Mouse (Mus musculus) adrenal gland, adult 2 months (tissue): ENCODE data around the gene Celsr1. TPM values are rescaled to one million over a fixed set of nuclear protein-coding genes. Genes with fewer than 3 reads are reported as not detected.

ENCODE experiments used
- DNase-seq: peaks from one replicate; pipeline ENCODE4 v3.0.0; 2021
- long read RNA-seq: library from polyadenylated mRNA; stranded (forward); transcript quantifications from one replicate; pipeline ENCODE4 v2.0.0, GENCODE M21; 2021
- polyA plus RNA-seq: library from polyadenylated mRNA; depleted of rRNA; stranded (reverse); fragments of >200 nt; gene quantifications from 2 replicates; pipeline ENCODE4 v1.2.3, GENCODE M21; 2012; rRNA removed
- total RNA-seq, 2 experiments: library from RNA; stranded (reverse); gene quantifications; 2 replicates each; pipeline ENCODE4 v1.2.3; 2021

Celsr1 gene
- total RNA-seq: 1 to 10 TPM; 4.7 to 7.7 TPM
- 1.2 and 1.8 TPM in 2 replicates for polyA plus RNA-seq
- long read RNA-seq, partial matches to known transcripts: 0 of 1 reads
- long read RNA-seq, other reads (novel, unspliced or antisense): 1 of 1 reads

DNA sequence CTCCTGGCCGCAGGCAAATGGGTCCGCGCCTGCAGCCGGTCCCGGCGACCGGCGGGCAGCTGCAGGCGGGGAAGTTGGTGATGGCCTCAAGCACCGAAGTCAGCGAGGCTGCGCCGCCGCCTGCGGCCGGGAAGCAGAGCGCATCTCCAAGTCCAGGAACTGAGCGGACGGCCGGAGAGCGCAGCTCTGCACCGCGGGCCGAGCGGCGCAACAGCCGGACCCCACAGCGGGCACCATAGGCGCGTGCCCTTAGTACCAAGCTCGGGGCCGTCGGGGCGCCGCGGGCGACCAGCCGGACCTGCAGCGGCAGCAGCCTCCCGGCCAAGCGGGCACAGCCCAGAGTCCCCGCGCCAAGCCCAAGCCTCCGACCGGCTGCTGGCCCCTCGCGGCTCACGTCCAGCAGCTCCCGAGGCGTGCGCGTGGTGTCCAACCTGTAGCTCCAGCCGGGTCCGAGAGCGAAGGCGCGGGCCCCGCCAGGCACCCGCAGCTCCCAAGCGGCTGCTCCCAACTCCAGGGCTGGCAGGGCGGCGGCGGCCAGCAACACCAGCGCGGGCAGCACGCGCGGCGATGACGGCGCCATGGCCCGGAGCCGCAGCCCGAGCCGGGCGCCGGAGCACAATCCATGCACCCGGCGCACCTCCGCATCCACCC is at the start of gene Celsr1:
Celsr1 (minus strand) TSS at position 587 of the 651 bp plus-strand sequence.
- DNase-seq: peak; percentile 60

DNA sequence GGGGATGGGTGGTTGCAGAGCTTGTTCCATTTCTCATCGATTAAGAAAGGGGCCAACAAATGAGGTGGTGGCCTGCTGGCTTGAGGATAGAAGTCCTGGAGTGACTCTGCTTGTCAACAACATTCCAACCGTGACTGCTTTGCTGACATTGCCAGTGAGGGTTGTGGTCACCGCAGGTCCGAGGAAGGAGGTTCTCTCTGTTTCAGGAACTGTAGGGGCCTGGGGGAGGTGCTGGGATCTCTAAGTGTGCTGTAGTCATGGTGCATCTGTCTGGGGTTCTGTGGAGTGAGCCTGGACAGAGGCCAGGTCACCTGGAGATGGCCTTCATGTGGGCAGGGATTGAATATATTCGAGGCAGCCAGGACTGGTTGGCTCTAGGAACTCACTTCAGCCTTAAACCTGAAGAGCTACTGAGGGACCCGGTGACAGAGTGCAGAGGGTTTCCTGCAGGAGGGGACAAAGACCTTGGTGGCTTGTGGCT is 49.7 kb upstream of the Celsr1 start:
- DNase-seq: no peak

DNA sequence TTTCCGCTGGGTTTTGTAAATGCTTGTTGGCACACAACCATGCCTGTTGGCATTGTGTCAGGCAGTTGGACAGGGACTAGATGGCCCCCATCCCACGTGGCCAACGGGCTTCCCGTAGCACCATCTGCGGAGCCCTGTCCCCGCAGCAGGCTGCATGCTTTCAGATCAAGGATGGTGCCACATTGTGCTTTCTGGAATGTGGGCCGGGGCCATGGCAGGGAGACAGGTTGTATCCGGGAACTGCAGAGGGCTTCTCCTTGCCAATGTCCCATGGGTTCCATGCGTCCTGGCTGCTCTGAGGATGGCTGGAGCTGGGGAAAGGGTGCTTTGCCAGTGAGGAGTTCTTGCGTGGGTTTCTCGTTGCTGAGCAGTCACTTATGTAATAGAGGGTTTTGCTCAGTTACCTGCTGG is 49.0 kb upstream of the Celsr1 start:
- DNase-seq: no peak

DNA sequence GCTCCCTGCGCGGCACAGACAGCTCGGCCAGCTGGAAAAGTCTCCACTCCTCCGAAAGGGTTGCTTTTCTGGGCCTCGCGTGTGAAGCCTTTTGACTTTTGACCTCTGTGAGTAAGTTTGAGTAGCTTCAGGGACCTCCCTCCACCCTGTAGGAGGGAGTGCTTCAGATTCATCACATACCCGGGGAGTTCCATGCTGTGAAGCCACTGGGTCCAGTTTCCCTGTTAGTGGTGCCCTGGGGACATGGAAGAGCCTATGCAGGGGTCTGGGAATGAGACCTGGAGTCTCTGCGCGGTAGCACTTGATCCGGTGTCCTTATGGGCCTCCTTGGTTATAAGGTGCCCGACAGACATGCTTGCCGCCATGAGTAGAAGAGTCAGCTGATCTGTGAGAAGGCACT is 48.1 kb upstream of the Celsr1 start:
- no peak for DNase-seq

DNA sequence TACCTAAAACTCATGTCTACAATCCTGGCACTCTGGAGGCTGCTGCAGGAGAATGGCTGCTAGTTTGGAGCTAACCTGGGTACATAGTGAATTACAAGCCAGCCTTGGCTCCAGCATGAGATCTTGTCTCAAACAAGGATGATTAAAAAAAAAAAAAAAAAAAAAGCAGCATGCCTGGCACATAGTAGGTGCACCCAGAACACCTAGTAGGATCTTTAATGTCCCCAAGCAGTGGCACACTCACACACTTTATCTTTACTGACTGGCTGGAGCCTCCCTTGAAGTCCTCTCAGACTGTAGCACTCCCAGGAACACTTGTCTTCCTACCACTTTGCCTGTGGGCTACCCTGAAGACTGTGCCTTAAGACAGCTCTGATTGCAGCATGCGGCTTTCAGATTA is 46.8 kb upstream of the Celsr1 start:
- no peak for DNase-seq

DNA sequence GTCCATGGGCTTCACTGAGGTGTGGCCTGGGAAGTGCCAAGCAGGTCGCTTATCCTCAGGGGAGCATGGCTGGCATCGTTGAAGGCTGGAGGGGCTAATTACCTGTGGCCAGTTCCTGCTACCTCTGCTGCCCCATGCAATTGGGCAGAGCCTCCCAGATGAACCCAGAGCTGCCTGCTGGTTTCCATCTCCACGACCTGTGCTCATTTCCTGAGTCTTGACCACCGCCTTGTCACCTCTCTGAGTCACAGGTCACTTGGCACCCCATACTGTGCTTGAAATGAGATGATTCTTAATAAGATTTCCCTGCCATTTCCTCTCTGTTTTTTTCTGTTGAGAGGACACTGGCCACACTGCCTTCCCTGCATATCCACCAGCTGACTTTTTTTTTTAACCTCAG is 46.3 kb upstream of the Celsr1 start:
- peak; percentile 70 for DNase-seq

DNA sequence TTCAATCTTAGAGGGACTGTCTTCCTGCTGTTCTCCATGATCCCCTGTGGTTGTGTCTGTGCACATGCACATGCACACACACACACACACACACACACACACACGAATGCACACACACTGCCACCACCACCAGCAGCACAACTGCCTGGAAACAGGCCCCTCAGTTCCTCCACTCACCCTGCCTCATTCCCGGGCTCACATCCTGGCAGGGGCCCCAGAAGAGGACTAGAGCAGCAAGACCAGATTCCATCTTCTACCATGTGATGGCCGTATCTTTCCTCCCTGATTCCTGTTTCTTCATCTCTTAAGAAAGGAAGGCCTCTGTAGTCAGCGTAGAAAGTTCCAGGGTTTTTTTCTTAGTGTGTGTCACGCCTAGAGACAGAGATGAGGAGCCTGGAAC is 45.9 kb upstream of the Celsr1 start:
- no peak for DNase-seq

DNA sequence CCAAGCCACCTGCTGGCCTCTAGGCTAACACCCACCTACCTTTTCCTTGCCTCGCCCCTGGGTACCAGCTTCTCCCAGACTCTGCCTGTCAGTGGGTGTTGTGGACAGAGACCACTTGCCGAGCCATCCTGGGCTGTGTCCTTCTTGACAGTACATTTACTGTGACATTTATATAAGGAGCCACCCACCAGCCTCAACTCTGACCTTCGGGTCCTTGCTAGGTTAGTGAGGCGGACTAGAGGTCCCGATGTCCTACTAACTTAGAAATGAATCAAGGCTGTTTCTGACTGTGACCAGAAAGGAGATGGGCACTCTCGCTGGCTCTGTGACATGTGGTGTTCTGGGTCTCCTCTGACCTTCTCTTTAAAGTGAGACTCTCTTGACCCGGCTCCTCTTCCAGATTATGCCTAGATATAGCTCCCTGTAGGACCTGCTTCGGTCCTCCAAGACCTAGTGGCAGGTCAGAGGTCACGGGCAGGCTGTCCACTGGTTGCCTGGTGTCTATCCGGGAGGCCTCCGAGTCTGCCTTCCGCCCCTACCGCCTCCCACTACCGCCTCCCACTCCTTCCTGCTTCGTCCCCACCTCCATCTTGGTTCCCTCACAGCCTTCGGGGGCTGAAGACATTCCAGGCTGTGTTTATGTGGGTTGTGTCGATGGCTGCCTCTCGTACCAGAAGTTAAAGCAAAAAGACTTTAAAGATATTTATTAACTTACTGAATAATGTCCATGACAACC is 45.1 kb upstream of the Celsr1 start:
- peak; percentile 37 for DNase-seq

DNA sequence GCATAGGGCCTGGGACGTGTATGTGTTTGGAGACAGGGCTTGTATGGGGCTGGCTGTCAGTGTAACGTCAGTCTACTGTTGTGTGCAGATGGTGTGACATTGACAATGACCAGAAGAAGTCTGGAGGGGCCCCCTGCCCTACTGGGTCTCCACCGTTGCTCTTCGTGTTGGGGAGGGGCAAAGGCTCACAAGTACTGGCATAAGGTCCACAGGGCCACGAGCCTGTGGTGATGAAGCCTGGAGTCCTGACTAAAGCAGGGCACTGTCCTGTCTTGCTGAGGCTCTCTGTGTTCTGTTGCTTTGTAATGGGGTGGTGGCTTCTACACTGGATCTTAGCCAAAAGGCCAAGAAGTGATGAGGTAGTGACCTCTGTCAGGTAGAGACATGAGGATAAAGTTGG is 44.4 kb upstream of the Celsr1 start:
- no peak for DNase-seq

DNA sequence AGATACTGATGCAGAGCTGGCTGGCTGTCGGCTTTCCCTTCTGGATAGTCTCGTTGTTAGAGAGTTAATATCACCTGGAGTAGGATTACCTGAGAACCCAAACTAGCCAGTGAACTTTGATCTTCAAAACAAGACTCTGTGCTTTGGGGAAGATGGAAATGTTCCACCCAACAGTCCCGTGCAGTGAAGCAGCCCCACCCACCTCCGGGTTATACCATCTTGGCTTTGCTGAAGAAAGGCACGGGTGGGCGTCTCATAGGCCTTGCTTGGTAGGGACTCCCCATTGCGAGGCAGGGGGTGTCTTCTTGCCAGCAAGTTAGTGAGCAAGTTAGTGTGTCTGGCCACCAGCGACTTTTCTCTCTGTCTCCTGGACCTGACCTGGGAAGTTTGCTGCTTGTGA is 42.8 kb upstream of the Celsr1 start:
- DNase-seq: no peak

DNA sequence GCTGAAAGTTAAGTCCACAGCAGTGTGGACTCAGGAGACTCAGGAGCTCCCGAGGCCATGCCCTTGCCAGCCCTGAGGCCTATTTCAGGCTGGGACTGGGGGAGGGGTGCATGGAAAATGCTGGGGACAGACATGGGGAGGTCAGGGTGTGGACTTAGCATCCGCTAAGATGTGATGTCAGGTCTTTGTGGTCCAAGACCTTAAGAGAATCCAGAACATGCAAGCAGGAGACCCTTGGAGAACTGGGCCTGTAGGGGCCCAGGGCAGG is 42.4 kb upstream of the Celsr1 start:
- no peak for DNase-seq

DNA sequence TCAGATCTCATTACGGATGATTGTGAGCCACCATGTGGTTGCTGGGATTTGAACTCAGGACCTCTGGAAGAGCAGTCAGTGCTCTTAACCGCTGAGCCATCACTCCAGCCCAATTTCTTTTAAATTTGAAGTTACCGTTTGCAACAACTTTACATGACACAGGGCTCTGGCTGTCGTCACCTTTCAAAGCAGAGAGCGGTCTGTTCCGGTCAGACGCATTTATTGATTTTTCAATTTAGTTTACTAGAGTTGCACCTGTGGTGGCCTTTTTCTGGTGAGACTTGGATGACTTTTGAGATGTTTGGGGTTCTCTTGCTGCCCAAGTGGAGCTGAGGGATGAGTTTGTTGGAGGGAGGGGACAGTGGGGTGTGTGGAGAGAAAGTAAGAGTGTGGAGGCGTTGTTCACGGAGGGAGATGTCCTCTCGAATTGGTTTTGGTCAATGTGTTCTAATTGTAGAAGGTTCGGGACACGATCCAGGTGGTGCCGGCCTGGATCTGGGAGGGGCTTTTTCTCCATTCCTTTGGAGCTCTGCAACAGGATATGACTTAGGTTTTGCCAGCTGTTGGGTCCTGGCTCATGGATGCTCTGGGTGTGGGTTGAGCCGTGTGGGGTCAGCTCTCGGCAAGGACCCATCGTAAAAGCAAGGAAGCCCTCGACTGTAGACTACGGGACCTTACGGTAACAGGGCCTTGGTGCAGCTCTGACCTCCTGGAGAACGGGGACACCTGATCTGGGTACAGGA is 41.9 kb upstream of the Celsr1 start:
- DNase-seq: no peak

DNA sequence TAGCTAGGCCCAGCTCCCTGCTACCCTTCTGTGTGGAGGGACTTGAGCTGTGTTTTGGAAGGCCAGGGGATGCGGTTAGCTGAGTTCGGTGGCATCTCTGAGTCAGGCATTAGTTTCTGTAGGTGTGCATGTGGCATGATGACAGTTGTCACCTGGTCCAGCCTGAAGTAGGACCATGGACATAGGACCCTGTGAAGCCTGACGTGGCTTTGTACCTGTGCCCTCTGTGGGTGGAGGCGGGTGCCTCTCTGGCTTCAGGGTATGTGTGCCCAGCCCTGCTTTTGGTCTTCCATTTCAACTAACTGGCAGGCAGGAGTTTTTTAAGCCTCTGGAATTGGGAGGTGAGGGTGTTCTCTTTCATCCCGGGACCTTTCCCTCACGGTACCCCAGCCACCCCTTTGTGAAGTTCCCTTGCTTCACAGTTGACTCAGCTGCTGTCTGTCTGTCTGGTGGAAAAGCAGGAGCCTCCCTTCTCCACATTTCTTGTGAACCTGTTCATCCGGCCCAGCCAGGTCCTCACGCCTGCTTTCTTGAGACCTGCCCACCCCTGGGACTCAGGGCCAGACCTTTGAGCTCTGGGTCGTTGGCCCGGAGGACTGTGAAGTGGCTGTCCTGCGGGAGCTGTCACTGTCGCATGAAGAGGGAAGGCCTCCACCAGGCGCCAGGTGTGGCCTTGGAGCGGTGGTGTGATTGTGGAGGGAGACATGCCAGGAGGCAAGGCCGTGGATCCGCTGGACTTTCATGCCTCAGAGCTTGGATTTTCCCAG is 40.8 kb upstream of the Celsr1 start:
- peak; percentile 54 for DNase-seq

DNA sequence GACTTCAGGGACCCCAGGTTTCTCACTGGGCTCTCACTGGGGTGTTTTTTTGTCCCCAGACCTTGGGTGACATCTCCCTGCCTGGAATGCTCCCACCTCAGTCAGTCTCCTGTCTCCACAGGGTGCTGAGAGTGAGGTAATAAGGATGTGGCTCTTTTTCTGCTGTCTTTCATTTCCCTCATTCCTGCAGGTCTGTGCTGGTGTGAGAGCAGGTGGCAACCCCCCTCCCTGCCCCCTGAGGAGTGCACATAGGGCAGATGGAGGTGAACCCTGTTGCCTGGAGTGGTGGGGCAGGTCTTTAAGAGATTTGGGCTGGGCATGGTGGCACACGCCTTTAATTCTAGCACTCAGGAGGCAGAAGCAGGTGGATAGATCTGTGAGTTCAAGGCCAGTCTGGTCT is 37.6 kb upstream of the Celsr1 start:
- DNase-seq: no peak

DNA sequence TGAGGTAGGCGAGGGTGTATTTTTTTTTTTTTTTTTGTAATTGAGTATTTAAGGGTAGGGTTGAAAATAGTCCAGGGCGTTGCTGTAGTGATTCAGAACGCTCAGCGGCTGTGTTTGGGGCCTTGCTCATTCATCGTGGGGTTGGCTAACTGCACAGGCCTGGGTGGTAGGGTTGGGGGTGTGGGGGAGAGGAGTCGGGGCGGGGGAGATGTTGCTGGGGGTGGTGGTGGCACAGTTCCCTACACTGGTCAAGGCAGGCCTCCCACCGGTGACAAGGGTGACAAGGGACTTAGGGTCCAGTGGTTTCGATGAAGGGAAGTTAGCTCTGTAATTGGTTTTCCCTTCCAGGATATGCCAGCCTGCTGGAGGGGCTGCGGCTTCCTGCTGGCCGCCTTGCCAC is 36.8 kb upstream of the Celsr1 start:
- no peak for DNase-seq

DNA sequence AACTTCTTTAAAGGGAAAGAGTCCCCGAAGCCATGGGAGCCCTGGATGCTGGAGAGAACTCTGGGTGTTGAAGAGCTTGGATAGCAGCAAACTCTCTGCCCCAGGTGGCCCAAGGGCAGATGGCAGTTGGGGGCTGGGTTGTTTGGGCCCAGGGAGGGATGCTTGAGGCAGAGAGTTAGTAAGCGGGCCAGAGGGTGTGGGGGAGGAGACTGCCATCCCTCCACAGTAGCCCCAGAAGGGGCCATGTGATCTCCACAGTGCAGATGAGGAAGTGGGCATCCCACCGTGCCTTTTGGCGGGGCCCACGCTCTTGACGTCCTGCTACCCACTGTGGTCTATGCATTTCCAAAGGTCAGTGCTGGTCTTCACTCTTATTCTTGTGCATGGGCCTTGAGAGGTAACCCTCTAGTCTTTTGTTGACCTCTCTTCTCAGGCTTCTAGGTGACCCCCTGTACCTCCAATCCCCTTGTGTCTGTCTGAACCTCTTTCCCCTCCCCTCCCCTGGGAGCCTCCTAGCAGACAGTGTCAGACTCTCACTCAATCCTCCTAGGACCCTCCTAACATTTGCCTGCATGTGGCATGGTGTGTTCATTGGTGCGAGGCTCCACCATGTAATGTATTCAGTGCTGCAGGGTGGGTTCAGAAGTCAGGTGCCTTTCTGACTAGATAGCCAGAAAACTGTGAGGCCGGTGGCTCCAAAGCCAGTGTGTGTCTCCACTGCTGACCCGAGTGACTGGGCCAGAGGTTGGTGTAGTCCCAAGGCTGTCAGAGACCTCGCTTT is 35.6 kb upstream of the Celsr1 start:
- DNase-seq: no peak

DNA sequence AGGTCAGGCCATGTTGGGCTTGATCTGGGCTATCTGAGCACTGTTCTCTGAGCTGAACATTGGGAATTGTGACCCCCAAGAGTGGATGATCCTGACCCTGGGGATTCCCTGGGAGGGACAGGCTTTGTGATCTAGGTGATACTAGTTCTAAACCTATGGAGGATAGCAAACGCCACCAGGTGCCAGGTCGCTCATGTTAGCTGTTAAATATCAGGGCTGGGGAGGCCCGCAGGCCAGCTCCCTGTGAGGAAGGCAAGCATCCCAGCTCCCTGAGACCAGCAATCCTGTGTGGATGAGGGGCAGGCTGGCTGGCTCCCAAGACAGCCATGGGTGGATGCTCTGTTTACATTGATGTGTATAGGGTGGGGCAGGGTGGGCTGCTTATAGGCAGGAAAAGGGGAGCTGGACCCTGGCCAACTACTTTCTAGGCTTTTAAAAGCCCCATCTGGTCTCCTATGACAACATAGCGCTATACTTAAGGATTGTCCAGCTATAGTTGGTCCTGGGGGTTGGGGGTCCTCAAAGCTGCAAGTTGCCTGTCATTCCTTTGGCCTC is 34.4 kb upstream of the Celsr1 start:
- no peak for DNase-seq

DNA sequence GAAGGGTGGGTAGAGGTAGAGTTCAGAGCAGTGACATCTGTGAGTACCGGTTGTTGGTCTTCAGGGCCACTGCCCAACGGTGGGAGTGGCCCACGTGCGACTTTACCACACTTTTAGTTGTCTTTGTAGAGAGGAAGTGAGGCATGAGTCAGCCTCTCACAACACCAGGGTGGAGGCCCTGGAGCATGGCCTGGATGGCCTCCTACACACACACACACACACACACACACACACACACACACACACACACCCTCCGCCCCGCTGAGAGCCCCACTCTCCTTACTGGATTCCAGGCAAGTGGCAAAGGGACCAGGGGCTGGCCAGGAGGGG is 34.0 kb upstream of the Celsr1 start:
- peak; percentile 27 for DNase-seq

DNA sequence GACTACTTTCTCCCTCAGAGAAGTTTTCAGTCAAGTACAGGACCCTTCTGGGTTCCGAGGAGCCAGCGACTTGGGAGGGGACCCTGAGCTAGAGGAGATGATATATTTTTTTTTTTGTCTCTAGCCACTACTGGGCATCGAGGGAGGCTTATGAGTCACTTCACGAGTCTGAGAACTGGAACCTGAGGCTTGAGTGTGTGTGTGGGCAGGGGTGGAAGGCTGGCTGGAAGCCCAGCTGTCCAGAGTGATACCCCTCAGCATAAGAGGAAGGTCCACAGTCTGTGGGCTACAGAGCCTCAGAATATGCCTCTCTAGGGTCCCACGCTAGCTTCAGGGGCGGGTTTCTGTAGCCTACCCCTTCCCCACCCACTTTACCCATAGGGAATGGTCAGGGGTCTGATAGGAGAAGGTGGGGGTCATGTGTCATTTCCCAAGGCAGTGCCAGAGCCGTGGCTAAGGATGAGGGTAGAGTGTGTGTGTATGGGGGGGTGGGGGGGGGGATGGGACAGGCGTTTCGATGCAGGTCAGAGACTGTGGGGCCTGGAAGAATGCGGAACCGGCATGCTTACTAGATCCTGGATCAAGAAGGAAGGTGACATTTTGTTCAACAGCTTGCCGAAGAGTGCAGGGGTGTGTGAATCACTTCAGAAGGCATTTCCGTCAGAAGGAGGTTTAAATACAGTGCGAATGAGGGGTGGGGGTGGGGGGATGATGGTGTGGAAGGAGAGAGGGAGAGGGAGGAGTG is 33.4 kb upstream of the Celsr1 start:
- no peak for DNase-seq

DNA sequence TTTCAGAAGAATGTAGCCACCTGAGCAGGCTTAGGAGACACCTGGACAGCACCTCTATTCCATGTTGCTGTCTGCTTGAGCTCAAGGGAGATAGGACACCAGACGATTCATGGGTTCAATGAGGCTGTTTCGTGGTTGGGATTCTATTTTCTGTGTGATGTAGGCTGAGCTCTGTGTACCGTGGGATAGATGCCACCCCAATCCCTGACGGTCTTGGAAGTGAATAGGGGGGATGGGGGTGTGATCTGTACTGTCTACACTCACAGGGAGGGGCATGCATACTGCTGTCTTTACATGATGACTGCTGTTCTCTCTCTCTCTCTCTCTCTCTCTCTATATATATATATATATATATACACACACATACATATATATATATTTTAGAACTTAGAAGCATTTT is 31.8 kb upstream of the Celsr1 start:
- DNase-seq: no peak

DNA sequence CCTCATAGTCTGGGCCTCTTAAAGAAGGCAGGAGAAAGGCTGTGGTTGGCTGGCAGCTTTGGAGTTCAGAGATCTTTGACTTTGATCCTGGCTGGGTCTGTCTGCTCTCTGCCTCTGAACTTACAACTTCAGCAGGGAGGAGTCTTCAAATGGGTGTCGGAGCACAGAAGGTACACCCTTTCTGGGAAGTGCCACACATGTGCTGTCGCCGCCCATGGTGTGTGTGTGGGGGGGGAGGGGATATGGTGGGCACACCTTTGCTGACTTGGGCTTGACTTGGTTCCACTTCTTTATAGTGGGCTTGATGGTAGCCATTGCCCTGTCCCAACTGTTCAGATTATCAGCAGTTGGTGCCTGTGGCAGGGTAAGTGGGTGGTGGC is 31.3 kb upstream of the Celsr1 start:
- no peak for DNase-seq
